Mouse (Mus musculus): Measurements from ENCODE around the gene Ank2. TPM values are rescaled to one million over a fixed set of nuclear protein-coding genes. Genes with fewer than 3 reads are reported as not detected.
A peak's percentile ranks its signal among the peaks of the same experiment; 100 is the strongest.

Gene Ank2
- polyA plus RNA-seq, 1 experiment from 2014 or later, result 65.3 TPM

DNA sequence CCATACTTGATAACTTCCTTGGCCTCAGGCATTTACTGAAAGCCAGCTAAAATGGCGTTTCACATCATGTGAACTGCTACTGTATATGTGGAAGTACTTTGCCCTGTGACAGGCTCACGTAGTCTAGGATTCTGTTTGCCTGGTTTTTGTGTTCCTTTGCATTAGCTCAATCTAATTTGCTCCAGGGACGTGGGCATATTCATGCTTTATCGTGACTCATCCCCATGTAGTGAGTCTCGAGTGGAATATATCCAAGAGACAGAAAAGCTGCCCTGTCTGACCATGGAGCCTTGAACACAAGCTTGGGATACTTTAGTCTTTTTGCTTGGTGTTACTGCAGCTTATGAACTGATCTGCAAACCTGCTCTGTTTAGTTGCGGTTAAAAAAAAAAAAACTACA is 483.6 kb downstream of the Ank2 start:
- 94% methylated on average over 6 of the region's 6 CpGs for whole genome bisulfite sequencing
- Histone ChIP-seq H3K27ac (no peak overlapping the region), H3K4me1 (replicated peaks) (0 out of 2 replicates have a peak, but pooled peaks cover 3% of the 10 kb centered on the region), H3K9me3 (no peaks in the 10 kb centered on the region), H3K4me3 (no peak overlapping the region), H3K36me3 (peaks cover 13% of the 10 kb centered on the region), H3K27me3 (ENCODE audit: insufficient read depth, poor library complexity, severe bottlenecking) (no peaks in the 10 kb centered on the region)
- no peak for DNase-seq (ENCODE audit: low spot score)

DNA sequence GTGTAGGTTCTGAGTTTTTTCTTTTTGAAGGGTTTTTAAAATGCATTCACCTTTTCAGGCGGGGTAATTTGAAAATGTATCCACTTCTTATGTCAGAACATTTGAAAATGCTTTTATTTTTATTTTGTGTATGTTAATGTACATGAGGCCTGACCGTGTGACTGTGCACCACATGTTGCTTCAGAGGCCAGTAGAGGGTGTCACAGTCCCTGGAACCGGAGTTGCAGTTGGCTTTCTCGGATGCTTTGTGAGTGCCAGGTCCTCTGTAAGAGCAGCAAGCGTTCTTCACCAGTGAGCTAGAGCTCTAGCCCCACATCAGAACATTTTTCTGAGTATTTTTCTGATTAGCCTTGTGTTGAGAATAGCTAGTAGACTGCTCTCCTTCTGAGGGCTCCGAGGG is 484.0 kb downstream of the Ank2 start:
- no peak for DNase-seq (ENCODE audit: low spot score)
- H3K36me3 ChIP-seq, result peaks cover 18% of the 10 kb centered on the region
- no peak overlapping the region for H3K4me3 ChIP-seq
- H3K4me1 ChIP-seq (replicated peaks), result 0 out of 2 replicates have a peak, but pooled peaks cover 3% of the 10 kb centered on the region
- no peaks in the 10 kb centered on the region for H3K9me3 ChIP-seq
- no peaks in the 10 kb centered on the region for H3K27me3 ChIP-seq (ENCODE audit: insufficient read depth, poor library complexity, severe bottlenecking)
- 80% methylated on average over 6 of the region's 6 CpGs for WGBS
- no peak overlapping the region for H3K27ac ChIP-seq

GRCm38 (mm10) chr3:127013976-127014375 is 485.2 kb downstream of the Ank2 start:
- H3K27me3 ChIP-seq (ENCODE audit: insufficient read depth, poor library complexity, severe bottlenecking), result no peaks in the 10 kb centered on the region
- no peaks in the 10 kb centered on the region for H3K9me3 ChIP-seq
- DNase-seq (ENCODE audit: low spot score), result no peak
- WGBS, result 86% methylated on average over 4 of the region's 4 CpGs
- H3K4me3 ChIP-seq, result no peak overlapping the region
- 0 out of 2 replicates have a peak, but pooled peaks cover under 1% of the 10 kb centered on the region for H3K4me1 ChIP-seq (replicated peaks)
- H3K36me3 ChIP-seq, result peaks cover 24% of the 10 kb centered on the region
- H3K27ac ChIP-seq, result no peak overlapping the region

- peak; percentile 41 for DNase-seq (ENCODE audit: low spot score)
- Histone ChIP-seq H3K9me3 (no peaks in the 10 kb centered on the region), H3K4me3 (no peak overlapping the region), H3K4me1 (replicated peaks) (no peaks in the 10 kb centered on the region), H3K27me3 (ENCODE audit: insufficient read depth, poor library complexity, severe bottlenecking) (no peaks in the 10 kb centered on the region), H3K27ac (no peak overlapping the region), H3K36me3 (peaks cover 37% of the 10 kb centered on the region)
- 54% methylated on average over 8 of the region's 8 CpGs for WGBS
Measured at GRCm38 (mm10) chr3:127012525-127012924, 486.6 kb downstream of the Ank2 start.

GRCm38 (mm10) chr3:127005898-127006673 is 493.1 kb downstream of the Ank2 start:
- Histone ChIP-seq H3K36me3 (peaks cover 38% of the 10 kb centered on the region), H3K27me3 (ENCODE audit: insufficient read depth, poor library complexity, severe bottlenecking) (no peaks in the 10 kb centered on the region), H3K9me3 (no peaks in the 10 kb centered on the region), H3K4me3 (no peak overlapping the region), H3K4me1 (replicated peaks) (no peaks in the 10 kb centered on the region), H3K27ac (no peak overlapping the region)
- no peak for DNase-seq (ENCODE audit: low spot score)
- 92% methylated on average over 9 of the region's 9 CpGs for WGBS

- no peak for DNase-seq (ENCODE audit: low spot score)
- no peaks in the 10 kb centered on the region for H3K4me1 ChIP-seq (replicated peaks)
- H3K27me3 ChIP-seq (ENCODE audit: insufficient read depth, poor library complexity, severe bottlenecking), result no peaks in the 10 kb centered on the region
- 75% methylated on average over 9 of the region's 9 CpGs for WGBS
- H3K27ac ChIP-seq, result no peak overlapping the region
- H3K9me3 ChIP-seq, result no peaks in the 10 kb centered on the region
- no peak overlapping the region for H3K4me3 ChIP-seq
- peaks cover 31% of the 10 kb centered on the region for H3K36me3 ChIP-seq
Measured at GRCm38 (mm10) chr3:127004860-127005633, 494.1 kb downstream of the Ank2 start.

DNA sequence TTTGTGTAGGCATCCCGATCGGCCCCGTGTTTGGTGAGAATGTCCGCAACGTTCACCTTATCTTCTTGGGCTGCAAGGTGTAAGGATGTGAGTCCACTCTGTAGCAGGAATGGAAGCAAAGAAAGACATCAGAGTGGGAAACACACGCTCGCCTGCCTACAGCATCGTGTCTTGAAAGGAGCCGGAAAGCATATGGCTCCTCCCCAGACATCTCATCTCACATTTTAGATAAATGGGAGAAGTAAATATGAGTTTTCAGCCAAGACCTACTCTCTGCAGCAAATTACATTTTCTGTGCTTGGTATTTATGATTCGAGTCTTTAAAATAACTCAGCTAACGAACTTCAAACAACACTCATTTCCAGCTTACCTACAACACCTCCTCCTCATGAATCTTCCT is 495.2 kb downstream of the Ank2 start:
- Histone ChIP-seq H3K27me3 (ENCODE audit: insufficient read depth, poor library complexity, severe bottlenecking) (no peaks in the 10 kb centered on the region), H3K4me3 (no peak overlapping the region), H3K4me1 (replicated peaks) (peaks cover 5% of the 10 kb centered on the region), H3K27ac (no peak overlapping the region), H3K9me3 (no peaks in the 10 kb centered on the region), H3K36me3 (peaks cover 25% of the 10 kb centered on the region)
- DNase-seq (ENCODE audit: low spot score), result no peak
- 95% methylated on average over 11 of the region's 11 CpGs for WGBS

GRCm38 (mm10) chr3:126998742-126999112 is 500.4 kb downstream of the Ank2 start:
- no peaks in the 10 kb centered on the region for H3K9me3 ChIP-seq
- no peak for DNase-seq (ENCODE audit: low spot score)
- peak overlapping the region; percentile 44 for H3K4me3 ChIP-seq
- peaks cover 54% of the 10 kb centered on the region for H3K4me1 ChIP-seq (replicated peaks)
- no peaks in the 10 kb centered on the region for H3K27me3 ChIP-seq (ENCODE audit: insufficient read depth, poor library complexity, severe bottlenecking)
- H3K27ac ChIP-seq, result peak overlapping the region; percentile 90
- H3K36me3 ChIP-seq, result peaks cover 3% of the 10 kb centered on the region; the same call in 1 of the 2 replicates
- WGBS, result 5% methylated on average over 8 of the region's 8 CpGs

GRCm38 (mm10) chr3:126998008-126998741 is 501.0 kb downstream of the Ank2 start:
- Histone ChIP-seq H3K4me3 (peak overlapping the region; percentile 44), H3K36me3 (no peaks in the 10 kb centered on the region), H3K9me3 (no peaks in the 10 kb centered on the region), H3K27ac (peak overlapping the region; percentile 90), H3K27me3 (ENCODE audit: insufficient read depth, poor library complexity, severe bottlenecking) (no peaks in the 10 kb centered on the region), H3K4me1 (replicated peaks) (peaks cover 59% of the 10 kb centered on the region)
- peak; percentile 64 for DNase-seq (ENCODE audit: low spot score)
- WGBS, result 4% methylated on average over 12 of the region's 12 CpGs

DNA sequence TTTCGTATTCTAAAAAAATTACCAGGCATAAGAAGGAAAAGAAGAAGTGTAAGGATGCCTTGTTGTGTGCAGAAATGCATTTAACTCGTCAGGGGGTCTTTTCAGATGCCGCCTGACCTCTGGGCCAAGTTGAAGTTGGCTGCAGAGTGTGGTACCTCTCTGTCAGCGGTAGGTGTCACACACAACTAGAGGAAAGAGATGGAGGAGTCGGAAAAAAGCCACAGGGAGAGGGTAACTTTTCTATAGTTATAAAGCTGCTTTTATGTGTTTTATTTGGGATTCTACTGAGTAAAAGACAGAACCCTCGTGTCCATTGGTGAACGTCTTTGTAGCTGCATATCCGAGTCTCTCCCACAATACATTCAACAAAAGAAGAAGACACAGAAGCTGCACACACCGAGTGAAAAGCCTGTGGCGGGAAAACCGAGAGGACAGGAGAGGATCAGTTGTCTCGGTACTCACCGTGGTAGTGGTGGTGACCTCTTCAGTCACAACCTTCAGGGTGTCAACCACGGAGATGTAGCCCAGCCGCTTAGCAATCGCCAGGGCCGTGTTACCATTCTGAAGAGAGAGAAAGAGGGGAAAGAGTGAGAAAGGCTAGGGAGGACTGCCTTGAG is 501.7 kb downstream of the Ank2 start:
- WGBS, result 4% methylated on average over 17 of the region's 17 CpGs

GRCm38 (mm10) chr3:126996721-126997120 is 502.4 kb downstream of the Ank2 start:
- peak overlapping the region; percentile 44 for H3K4me3 ChIP-seq
- no peaks in the 10 kb centered on the region for H3K27me3 ChIP-seq (ENCODE audit: insufficient read depth, poor library complexity, severe bottlenecking)
- WGBS, result 36% methylated on average over 8 of the region's 8 CpGs
- H3K9me3 ChIP-seq, result no peaks in the 10 kb centered on the region
- H3K36me3 ChIP-seq, result no peaks in the 10 kb centered on the region
- H3K27ac ChIP-seq, result peak overlapping the region; percentile 90
- peaks cover 62% of the 10 kb centered on the region for H3K4me1 ChIP-seq (replicated peaks)
- peak; percentile 16 for DNase-seq (ENCODE audit: low spot score)

More for the DNA sequence above, 501.7 kb downstream of the Ank2 start:
- Histone ChIP-seq H3K27me3 (ENCODE audit: insufficient read depth, poor library complexity, severe bottlenecking) (no peaks in the 10 kb centered on the region), H3K27ac (peak overlapping the region; percentile 90), H3K4me1 (replicated peaks) (peaks cover 62% of the 10 kb centered on the region), H3K9me3 (no peaks in the 10 kb centered on the region), H3K4me3 (peak overlapping the region; percentile 44), H3K36me3 (no peaks in the 10 kb centered on the region)
- DNase-seq (ENCODE audit: low spot score), result peak; percentile 52

DNA sequence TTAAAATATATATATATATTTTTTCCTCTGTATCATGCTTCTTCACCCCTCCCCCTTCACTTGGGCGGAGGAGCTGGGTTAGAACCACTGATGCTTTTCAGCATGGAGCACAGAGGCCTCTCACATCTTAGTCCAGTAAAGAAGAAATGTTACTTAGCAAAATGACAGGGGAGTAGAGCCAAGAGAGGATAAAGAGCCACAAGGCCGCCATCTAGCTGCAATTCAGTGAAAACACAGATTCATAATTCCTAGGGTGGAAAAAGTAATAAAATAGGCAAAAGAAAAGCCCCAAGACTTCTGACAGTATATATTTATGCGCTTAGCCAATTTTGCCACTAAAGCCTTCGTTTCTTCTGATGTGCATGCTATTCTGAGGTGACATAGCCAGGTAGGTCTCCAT is 503.2 kb downstream of the Ank2 start:
- Histone ChIP-seq H3K4me1 (replicated peaks) (peaks cover 62% of the 10 kb centered on the region), H3K27ac (0 out of 2 replicates have a peak overlapping the region, but pooled peaks have one; percentile 35), H3K27me3 (ENCODE audit: insufficient read depth, poor library complexity, severe bottlenecking) (no peaks in the 10 kb centered on the region), H3K4me3 (0 out of 2 replicates have a peak overlapping the region, but pooled peaks have one; percentile 44), H3K9me3 (no peaks in the 10 kb centered on the region), H3K36me3 (no peaks in the 10 kb centered on the region)
- DNase-seq (ENCODE audit: low spot score), result no peak
- WGBS, result 76% methylated on average over 4 of the region's 4 CpGs

Data from hindbrain, embryonic 10.5 days (tissue).